Mouse (Mus musculus) kidney, adult 8-10 months (tissue): ENCODE data around the gene Gm49388.
"Not testable (repeated sequence)": the region's sequence is repeated elsewhere in the genome, so short reads cannot be mapped to it uniquely, and the experiment has no call there.

Experiments
- DNase-seq, 2 experiments: peaks; one replicate each; pipeline ENCODE4 v3.0.0; 2022

Gm49388 gene

GRCm38 (mm10) chr7:127808821-127809220 lies 23.4 kb downstream of the Gm49388 start:
- DNase-seq: no peak

DNA sequence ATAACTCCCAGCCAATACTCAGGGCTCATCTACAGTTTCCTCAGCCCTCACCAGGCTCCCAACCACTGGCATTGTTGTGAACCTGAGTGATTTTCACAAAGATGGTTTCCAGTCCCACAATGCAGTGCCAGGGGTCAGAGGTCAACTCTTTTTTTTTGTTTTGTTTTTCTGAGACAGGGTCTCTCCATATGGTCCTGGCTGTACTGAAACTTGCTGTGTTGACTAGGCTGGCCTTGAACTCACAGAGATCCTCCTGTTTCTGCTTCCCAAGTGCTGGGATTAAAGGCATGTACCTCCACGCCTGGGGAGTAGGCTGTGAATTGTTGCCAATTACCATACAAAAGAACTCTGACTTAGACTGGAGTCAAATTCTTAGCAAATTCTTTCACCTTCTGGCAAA lies 24.4 kb downstream of the Gm49388 start:
- no peak for DNase-seq

- no peak for DNase-seq
These were observed 25.2 kb downstream of the Gm49388 start for GRCm38 (mm10) chr7:127810650-127811049.

- no peak for DNase-seq
These were observed 25.8 kb downstream of the Gm49388 start for GRCm38 (mm10) chr7:127811240-127811639.

GRCm38 (mm10) chr7:127812292-127812691 lies 26.9 kb downstream of the Gm49388 start:
- no peak for DNase-seq

DNA sequence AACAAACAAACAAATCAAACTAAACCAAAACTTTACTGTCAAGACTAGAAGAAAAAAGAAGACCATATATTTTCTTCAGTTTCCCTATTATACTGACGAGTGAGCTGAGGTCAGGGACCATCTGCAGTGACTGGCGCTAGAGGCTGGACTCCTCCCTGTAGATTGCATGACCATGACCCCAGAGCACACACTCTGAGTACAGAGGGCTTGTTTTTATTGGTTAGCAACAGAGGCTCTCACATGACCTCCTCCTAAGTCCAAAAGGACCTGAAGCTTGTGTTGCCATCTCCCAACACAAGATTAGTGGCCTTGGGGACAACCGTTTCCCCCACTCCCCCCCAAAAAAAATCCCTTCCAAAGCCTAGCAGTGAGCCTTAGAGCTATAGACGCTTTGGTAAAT lies 28.4 kb downstream of the Gm49388 start:
- no peak for DNase-seq

GRCm38 (mm10) chr7:127814241-127814921 lies 29.0 kb downstream of the Gm49388 start:
- DNase-seq: peak; percentile 36 to 44

DNA sequence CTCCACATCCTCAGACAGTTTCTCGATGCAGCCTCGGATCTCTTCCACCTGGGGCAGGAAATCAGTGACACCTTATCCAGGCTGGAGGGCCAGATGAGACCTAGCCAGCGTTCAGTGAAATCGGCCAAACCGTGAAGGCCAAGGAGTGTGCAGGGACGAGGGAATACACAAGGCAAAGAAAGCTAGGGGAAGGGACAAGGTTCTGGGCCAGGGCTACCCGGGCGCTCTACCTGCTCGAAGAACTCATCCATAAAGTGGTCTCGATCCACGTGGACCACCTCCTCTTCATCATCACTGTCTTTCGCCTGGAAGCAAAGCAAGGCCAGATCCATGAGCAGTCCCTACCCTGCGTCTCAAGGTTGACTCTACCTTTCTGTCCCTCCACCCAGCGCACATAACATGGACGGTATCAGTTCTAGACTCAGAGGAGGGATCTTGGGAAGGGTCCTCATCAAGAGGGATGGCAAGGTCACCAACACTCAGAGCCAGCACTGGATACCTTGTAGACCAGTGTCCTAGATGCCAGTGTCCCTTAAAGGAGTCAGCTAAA lies 29.8 kb downstream of the Gm49388 start:
- DNase-seq: no peak

DNA sequence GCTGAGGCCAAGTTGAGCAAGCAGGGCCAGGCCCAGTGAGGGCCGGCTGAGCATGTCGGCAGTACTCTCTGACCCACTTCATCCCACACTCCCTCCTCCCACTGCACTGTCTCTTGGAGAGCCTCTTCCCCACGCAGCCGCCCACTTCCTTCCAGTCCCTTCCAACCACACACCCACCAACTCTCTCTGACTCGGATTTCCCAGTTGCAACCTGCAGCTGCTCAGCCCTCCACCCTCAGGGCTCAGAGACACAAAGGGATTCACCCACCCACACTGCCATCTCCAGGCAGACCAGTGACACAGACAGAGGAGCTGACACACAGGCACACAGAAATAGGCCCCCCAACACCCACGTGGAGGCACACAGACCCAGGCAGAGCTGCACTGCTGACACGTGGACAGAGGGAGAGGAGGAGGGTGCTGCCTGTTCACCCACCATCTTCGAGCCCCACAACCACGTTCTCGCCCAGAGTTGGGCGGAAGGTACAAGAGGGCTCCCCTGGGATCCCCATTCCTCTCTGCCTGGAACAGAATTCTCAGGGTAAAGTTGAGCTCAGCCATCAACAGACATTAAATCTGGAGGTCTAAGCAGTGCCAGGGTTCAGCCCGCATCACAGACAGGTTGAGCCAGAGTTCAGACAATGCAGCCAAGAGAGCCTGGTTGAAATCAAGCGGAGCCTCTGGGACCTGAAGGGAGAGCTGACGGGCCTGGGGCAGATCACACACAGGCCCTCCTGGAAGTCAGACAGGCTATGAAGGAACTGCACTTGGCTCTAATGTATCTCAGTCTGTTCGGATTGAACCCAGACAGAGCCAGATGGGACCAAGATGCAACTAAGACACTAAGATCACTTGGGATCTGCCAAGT lies 30.8 kb downstream of the Gm49388 start:
- no peak for DNase-seq

DNA sequence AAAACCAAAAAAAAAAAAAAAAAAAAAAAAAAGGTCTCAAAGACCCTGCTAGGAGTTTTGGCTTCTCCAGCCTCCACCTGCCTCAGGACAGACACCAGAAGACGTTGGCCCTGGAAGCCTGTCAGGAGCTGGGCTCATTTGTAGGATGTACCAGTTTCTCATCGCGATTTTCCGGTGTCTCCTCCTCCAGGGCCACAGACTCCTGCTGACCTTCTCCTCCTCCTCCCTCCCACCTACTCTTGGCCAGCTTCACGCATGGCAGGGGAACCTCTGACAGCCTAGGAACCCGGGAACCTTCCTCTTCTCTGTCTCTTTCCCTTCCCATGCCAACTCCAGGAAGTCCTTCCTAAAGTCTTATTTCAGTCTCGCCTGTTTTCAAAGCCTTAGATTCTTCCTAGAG lies 31.6 kb downstream of the Gm49388 start:
- no peak for DNase-seq

DNA sequence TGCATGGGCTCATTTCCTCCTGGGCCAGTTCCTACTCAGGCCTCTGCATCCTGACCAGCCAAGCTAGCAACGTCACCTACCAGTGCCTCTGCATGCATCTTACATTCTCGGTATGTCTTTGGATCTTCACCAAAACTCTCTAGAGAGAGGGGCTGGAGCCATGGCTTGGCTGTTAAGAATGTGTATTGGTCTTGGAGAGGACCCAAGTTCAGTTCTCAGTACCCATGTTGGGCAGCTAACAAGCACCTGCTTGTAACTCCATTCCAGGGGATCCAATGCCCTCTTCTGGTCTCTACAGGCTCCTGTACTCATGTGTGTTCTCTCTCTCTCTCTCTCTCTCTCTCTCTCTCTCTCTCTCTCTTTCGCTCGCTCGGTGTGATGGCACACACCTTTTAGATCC lies 32.4 kb downstream of the Gm49388 start:
- no peak for DNase-seq

DNA sequence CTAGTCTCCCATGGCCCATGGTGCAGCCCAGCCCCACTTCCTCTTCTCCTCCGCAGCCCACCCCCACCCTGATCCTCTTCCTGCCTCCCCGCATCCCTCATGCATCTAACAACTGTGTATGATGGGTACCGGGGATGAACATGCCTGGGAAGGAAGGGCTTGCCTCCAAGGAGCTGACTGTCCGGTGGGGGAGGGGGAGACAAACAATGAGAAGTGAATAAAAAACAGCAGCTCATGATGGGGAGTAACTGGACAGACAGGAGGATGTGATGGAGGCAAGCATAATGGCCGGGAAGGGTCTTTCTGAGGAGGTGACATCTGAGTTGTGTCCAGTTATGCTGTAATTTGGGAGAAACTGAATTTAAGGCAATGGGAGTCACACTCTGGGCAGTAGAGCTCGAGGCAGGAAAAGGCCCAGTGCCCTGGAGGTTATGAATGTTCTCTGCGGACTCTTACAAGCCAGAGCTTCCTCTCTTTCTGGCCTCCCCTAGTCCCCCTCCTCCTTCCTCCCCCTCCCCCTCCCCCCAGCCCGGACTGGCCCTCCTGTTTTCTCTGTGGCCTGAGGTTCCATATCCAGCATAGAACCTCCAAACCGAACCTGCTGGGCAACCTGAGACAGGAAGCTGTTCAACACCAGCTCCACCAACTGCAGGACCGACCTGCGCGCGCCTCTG lies 35.6 kb downstream of the Gm49388 start:
- no peak for DNase-seq

GRCm38 (mm10) chr7:127822494-127822893 lies 37.1 kb downstream of the Gm49388 start:
- no peak for DNase-seq

GRCm38 (mm10) chr7:127823236-127824171 lies 38.1 kb downstream of the Gm49388 start:
- no peak for DNase-seq

- DNase-seq: no peak
These were observed 38.9 kb downstream of the Gm49388 start, which contains the start of the genes Stx4a and Stx1b for GRCm38 (mm10) chr7:127824176-127824871. Gene Stx4a (plus strand): TSS chr7:127824294. Gene Stx1b (minus strand): TSS chr7:127824549.

- DNase-seq: no peak
These were observed 50.1 kb downstream of the Gm49388 start for GRCm38 (mm10) chr7:127835550-127835949.

- no peak for DNase-seq
These were observed 52.1 kb downstream of the Gm49388 start for GRCm38 (mm10) chr7:127837473-127837872.

DNA sequence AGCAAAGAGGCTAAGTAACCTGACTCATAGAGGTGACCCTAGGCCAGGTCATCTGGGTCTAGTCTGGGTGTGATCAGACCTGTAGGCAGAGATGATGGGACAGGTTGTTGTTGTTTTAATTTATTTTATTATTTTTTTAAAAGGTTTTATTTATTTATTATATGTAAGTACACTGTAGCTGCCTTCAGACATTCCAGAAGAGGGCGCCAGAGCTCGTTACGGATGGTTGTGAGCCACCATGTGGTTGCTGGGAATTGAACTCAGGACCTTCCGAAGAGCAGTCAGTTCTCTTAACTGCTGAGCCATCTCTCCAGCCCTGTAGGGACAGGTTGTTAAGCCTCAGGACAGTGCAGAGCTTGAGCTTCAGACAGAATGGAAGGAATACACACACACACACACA lies 52.5 kb downstream of the Gm49388 start:
- DNase-seq: not testable (repeated sequence)

DNA sequence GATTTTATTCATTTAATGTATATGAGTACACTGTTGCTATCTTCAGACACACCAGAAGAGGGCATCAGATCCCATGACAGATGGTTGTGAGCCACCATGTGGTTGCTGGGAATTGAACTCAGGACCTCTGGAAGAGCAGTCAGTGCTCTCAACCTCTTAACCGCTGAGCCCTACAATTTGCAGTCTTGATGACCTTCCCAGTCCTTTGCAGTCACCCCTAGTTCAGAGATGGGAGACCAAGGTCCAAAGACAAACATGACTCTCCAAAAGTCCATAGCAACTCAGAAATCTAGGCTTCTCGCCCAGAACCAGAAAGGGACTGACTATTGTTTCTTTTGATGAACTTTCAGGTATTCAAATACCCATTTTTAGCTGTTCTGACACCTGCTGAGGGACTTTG lies 54.6 kb downstream of the Gm49388 start:
- DNase-seq: not testable (repeated sequence)

DNA sequence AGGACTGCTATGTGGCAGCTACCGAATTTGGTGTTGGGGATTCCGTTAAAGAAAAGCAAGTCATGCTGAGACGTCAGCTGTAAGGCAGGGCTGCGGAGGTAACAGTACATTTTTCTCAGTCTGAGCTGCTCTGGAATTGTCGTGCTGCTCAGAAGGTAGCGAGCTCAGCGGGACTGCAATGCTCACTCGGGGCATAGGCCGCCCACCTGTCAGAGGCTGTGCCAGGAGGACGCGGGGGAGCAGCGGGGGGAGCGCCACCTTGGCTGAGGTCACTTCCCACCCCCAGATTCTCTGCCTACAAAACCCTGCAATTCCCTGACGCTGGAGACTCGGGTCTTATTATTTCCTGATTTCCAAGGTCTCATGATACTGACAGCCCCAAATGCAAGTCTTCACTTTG lies 55.5 kb downstream of the Gm49388 start:
- DNase-seq: peak in 1 of 2 experiments; percentile 43

DNA sequence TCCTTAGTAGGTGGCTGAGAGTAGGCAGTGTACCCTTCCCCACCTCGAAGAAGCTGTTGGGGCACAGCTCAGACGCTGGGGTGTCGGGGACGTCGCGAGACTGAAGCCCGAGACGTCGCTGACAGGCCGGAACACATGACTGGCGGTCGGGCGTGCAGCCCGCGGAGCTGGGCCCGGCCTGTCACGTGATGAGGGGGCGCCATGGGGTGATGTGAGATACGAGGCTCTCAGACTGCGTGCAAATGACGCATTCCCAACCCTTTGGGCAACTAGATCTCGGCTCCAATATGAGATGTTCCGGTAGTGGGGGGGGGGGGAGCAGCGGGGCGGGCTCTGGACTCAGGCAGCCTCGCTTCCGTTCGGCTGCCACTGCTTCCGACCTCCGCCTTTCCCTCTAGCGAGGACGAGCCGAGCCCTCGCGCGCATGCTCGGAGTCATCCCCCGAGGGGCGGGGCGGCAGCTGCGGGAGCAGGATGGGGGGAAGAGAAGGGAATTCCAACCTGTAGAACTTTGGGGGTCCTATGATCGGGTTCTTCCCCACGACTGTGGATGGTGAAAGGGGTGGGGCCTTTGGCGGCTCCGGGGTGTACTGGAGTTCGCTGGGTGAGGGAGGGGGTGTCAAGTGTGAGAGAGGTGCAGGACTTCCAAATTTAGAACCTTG lies 56.1 kb downstream of the Gm49388 start:
- DNase-seq: peak; percentile 89 to 93
